Mouse (Mus musculus): ENCODE data around the gene Sycp1.

- no peak for TF ChIP-seq CHD2 (IDR thresholded peaks at IDR 0.05; ENCODE audit: low read depth, low read length)
- peak; percentile 79 for TF ChIP-seq ZNF384 (IDR thresholded peaks at IDR 0.05; ENCODE audit: low read depth, low read length)
These were observed 55.4 kb downstream of the Sycp1 start for GRCm38 (mm10) chr3:102880529-102880928.

All from ES-E14 (cell line).